Mouse (Mus musculus): ENCODE measurements around the gene Cdk8.

DNA sequence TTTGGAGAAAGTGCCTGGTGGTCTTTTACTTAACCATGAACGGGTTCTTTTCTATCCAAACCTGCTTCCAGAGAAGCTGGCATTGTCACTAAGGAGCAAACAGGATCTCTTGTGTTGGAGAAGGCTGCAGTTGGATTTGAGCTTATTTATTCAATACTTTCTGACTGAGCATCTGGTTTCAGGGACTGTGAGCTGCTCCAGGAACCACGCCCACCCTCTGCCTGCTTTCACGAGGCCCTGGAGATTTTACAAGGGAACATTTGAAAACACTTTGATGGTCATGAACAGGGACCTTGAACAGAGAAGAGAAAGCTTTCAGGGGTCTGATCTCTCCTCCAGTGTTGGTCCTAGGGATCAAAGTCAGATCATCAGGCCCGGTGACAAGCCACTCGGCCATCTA, 87.0 kb downstream of the Cdk8 start:
- no peak for TF ChIP-seq CEBPB (IDR thresholded peaks at IDR 0.05; ENCODE audit: low read depth)
- TF ChIP-seq CTCF (IDR thresholded peaks at IDR 0.05; ENCODE audit: control insufficient read depth, insufficient read depth, insufficient read length): no peak
- TF ChIP-seq MYOD1 (IDR thresholded peaks at IDR 0.05; ENCODE audit: control insufficient read depth, insufficient read length, low read depth): no peak
- no peak for TF ChIP-seq USF1 (IDR thresholded peaks at IDR 0.05; ENCODE audit: low read depth)
- TF ChIP-seq MAX (IDR thresholded peaks at IDR 0.05): no peak
- no peak for TF ChIP-seq MYOG (IDR thresholded peaks at IDR 0.05; ENCODE audit: control insufficient read depth, extremely low read depth, insufficient read length)

Data from C2C12 (cell line).